Mouse (Mus musculus) adrenal gland (tissue): Measurements from ENCODE around the gene Gm21972.

Experiments
- intact Hi-C: fragments of 180-260 bp; cut with DNase I; formaldehyde crosslinking; loops from one replicate; pipeline ENCODE4 v1.15.1; 2025
- long read RNA-seq, 2 experiments: library from polyadenylated mRNA; unstranded; transcript quantifications; one replicate each; pipeline ENCODE4 v2.0.0; 2020; ENCODE audit warnings: borderline replicate concordance in 1 of 2; ENCODE audit not compliant: insufficient replicate concordance in 1 of 2

Gene Gm21972
- long read RNA-seq, experiment 1 = 0 reads
- long read RNA-seq, experiment 2 = 0 reads

- intact Hi-C loops = no loop called here
Observed at GRCm38 (mm10) chr1:86133337-86133736, at the start of gene Gm21972. Gene Gm21972, plus strand, starts transcription at chr1:86133637.

- intact Hi-C loops = no loop called here
Observed at GRCm38 (mm10) chr1:86094413-86094812, 39.0 kb upstream of the Gm21972 start.

GRCm38 (mm10) chr1:86105054-86105453 is 28.4 kb upstream of the Gm21972 start:
- intact Hi-C loops = no loop called here

GRCm38 (mm10) chr1:86111779-86112178 is 21.7 kb upstream of the Gm21972 start, which contains the start of gene Htr2b:
Gene Htr2b, minus strand, starts transcription at chr1:86111970.
- intact Hi-C loops = no loop called here

- intact Hi-C loops = no loop called here
Observed at GRCm38 (mm10) chr1:86114141-86114540, 19.3 kb upstream of the Gm21972 start.

- intact Hi-C loops = no loop called here
Observed at GRCm38 (mm10) chr1:86119549-86119948, 13.9 kb upstream of the Gm21972 start.

GRCm38 (mm10) chr1:86126036-86126435 is 7.4 kb upstream of the Gm21972 start:
- intact Hi-C loops = loop anchor here (5.0 kb wide), 1 partner anchor 49 kb away; no protein-coding TSS in a partner anchor

GRCm38 (mm10) chr1:86135315-86135714 is 1.9 kb downstream of the Gm21972 start:
- intact Hi-C loops = no loop called here

- intact Hi-C loops = no loop called here
Observed at GRCm38 (mm10) chr1:86141081-86141480, 7.6 kb downstream of the Gm21972 start.

GRCm38 (mm10) chr1:86143165-86143564 is 9.7 kb downstream of the Gm21972 start:
- intact Hi-C loops = no loop called here

GRCm38 (mm10) chr1:86144001-86144944 is 10.8 kb downstream of the Gm21972 start:
- intact Hi-C loops = no loop called here

- intact Hi-C loops = no loop called here
Observed at GRCm38 (mm10) chr1:86146293-86146692, 12.9 kb downstream of the Gm21972 start.

GRCm38 (mm10) chr1:86147557-86147956 is 14.1 kb downstream of the Gm21972 start:
- intact Hi-C loops = no loop called here

GRCm38 (mm10) chr1:86148161-86148560 is 14.7 kb downstream of the Gm21972 start:
- intact Hi-C loops = no loop called here

GRCm38 (mm10) chr1:86150929-86151328 is 17.5 kb downstream of the Gm21972 start:
- intact Hi-C loops = no loop called here

- intact Hi-C loops = no loop called here
Observed at GRCm38 (mm10) chr1:86151376-86151775, 17.9 kb downstream of the Gm21972 start.

GRCm38 (mm10) chr1:86152618-86153017 is 19.2 kb downstream of the Gm21972 start:
- intact Hi-C loops = no loop called here

- intact Hi-C loops = no loop called here
Observed at GRCm38 (mm10) chr1:86154133-86154823, 20.8 kb downstream of the Gm21972 start, which contains the start of gene Armc9. Gene Armc9, plus strand, starts transcription at chr1:86154780.

GRCm38 (mm10) chr1:86154824-86155164 is 21.4 kb downstream of the Gm21972 start:
- intact Hi-C loops = no loop called here

- intact Hi-C loops = no loop called here
Observed at GRCm38 (mm10) chr1:86156075-86156474, 22.6 kb downstream of the Gm21972 start.

GRCm38 (mm10) chr1:86156595-86156994 is 23.2 kb downstream of the Gm21972 start:
- intact Hi-C loops = no loop called here

- intact Hi-C loops = no loop called here
Observed at GRCm38 (mm10) chr1:86160059-86160458, 26.6 kb downstream of the Gm21972 start.
